Mouse (Mus musculus): ENCODE results near the gene Tmem269.
A peak's percentile ranks its signal among the peaks of the same experiment; 100 is the strongest.

Tmem269 gene

DNA sequence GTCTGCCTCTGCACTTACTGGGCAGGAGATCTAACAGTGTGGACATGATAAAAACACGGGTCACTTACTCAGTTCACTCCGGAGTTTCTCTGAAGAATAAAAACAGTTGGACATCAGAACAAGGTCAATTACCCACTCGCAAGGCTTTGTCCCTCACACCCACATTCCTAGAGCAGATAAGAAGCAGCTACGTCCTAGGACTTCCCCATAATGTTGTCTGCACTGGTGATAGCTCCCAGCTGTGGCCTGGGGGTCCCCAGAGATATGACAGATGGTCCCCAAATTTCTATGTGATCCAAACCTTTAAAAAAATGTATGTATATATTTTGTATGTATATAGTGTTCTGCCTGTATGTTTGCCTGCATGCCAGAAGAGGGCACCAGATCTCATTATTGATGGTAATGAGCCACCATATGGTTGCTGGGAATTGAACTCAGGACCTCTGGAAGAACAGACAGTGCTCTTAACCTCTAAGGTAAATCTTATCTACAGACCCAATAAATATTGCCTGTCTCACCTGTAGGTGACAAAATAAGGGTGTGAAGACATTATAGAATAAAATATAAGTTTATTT is 37.8 kb downstream of the Tmem269 start:
- DNase-seq: no peak

GRCm38 (mm10) chr4:119178331-119178730 is 39.7 kb downstream of the Tmem269 start:
- no peak for DNase-seq

DNA sequence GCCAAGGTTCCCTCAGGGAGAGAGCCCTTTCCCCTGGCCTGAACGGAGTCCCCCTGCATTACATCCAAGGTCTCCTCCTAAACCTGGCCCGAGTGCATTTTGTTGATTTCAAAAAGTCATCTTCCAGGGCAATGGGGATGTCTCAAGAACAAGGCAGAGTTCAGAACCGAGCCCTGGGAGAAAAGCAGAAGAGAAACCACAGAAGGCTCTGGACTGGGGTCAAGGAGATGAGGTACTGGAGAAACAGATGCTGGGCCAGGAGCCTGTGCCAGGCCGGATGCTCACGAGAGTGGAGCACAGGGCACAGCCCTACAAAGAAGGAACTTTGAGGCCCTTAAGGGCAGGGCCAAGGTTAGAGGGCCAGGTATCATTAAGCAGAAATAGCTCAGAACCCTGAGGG is 40.3 kb downstream of the Tmem269 start:
- no peak for DNase-seq

DNA sequence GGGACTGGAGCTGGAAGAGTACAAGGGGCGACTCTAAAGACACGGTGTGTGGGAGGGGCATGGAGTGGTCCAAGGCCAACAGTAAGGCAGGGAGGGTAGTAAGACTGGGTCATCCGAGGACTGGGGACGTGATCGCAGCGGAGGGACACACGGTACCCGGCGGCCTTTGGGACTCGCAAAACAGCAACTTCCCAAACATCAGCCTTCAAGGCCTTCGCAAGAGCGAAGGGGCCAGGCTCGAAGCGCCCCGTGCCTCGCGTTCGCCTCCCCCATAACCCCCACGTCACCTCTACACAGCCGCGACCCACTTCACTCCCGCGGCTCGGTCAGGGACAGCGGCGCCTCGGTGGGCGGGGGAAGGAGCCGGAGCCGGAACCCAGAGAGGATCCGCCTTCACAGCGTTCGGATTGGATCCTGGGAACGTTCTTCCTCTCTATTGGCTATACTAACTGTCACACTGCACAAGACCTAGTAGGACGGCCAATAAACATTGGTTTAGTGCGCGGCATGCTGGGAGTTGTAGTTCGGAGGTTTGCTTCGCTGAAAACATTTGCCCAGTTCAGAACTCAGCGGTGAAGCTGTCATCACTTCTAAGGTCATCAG is 44.1 kb downstream of the Tmem269 start, which contains the start of gene Zfp691:
Zfp691 (minus strand) TSS at position 345 of the 603 bp plus-strand sequence.
- peak; percentile 86 to 89 for DNase-seq

GRCm38 (mm10) chr4:119172919-119173650 is 44.9 kb downstream of the Tmem269 start:
- DNase-seq: peak in 1 of 2 experiments; percentile 21

DNA sequence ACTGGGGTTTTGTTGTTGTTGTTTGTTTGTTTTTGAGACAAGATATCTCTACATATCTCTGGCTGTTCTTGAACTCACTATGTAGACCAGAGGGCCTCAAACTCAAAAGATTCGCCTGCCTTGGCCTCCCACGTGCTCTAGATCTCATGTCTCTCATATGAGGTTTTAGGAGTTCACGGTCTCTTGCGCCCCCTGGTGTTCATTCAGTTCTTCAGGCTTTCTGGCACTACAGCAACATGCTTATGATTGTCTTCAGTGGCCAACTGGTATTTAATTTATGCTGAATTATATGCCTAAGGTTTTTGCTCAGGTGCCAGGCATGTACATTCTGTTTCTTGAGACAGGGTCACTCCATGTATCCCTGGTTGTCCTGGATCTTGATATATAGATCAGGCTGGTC is 50.4 kb downstream of the Tmem269 start:
- DNase-seq: peak; percentile 62 to 85

- DNase-seq: no peak
Measured at GRCm38 (mm10) chr4:119167068-119167467, 50.9 kb downstream of the Tmem269 start.

DNA sequence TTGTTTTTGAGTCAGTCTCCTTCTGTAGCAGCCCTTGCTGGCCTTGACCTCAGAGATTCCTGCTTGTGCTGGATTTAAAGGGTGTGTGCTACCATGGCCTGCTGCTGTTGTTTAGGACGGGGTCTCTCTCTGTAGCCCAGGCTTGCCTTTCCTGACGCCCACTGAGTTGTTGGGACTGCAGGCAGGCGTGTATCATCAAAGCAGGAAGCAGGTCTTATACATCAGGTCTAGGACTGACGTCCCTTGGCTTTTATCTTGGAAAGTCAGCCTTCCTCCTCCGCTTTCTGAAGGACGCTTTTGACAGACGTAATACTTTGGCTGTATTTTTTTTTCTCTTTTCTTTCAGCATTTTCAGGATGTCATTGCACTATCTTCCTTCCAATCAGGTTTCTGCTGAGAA is 52.1 kb downstream of the Tmem269 start:
- DNase-seq: no peak

- no peak for DNase-seq
Measured at GRCm38 (mm10) chr4:119162990-119163389, 55.0 kb downstream of the Tmem269 start.

DNA sequence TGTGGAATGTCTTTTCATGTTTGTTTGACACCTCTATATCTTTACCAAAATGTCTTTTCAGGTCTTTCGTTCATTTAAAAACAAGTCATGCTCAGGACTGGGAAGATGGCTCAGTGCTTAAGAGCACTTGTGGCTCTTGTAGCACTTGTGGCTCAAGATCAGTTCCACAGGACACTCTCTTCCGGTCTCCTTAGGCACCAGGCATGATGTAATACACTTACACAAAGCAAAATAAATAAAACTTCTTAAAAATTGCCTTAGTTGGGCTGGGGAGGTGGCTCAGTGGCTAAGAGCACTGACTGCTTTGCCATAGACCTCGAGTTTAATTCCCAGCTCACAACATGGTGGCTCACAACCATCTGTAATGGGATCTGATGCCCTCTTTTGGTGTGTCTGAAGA is 56.7 kb downstream of the Tmem269 start:
- DNase-seq: no peak

DNA sequence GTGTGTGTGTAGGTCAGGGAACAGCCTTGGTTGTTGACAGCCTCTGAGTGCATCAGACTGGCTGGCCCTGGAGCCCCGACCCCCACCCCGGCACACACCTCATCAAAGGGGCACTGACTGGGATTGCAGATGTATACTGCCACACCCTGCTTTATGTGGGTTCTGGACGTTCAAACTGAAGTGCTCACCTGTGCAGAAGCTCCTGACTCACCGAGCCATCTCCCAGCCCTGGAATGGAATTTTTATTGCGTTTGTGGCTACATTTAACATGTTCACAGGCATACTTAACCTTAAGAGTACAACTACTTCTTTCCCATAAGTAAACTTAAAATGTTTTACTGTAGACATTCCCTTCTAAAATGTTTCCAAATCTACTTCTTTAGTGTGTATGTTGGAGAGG is 60.1 kb downstream of the Tmem269 start:
- DNase-seq: no peak

DNA sequence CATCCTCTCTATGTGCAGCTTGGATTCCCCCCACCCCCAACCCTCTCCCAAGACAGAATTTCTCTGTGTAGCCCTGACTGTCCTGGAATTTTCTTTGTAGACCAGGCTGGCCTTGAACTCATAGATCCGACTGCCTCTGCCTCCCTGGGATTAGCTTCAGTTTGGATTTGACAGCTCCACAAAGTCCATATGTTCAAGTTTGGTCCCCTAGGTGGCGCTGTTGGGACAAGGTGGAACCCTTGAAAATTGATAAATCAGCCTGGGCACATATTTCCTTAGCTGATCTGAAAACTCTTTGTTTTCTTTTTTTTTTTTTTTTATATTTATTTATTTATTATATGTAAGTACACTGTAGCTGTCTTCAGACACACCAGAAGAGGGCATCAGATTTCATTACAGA is 60.8 kb downstream of the Tmem269 start:
- DNase-seq: peak in 1 of 2 experiments; percentile 75
